Mouse (Mus musculus): ENCODE results near the gene Magt1.
"Not testable (repeated sequence)": the region's sequence is repeated elsewhere in the genome, so short reads cannot be mapped to it uniquely, and the experiment has no call there.

Magt1 gene

DNA sequence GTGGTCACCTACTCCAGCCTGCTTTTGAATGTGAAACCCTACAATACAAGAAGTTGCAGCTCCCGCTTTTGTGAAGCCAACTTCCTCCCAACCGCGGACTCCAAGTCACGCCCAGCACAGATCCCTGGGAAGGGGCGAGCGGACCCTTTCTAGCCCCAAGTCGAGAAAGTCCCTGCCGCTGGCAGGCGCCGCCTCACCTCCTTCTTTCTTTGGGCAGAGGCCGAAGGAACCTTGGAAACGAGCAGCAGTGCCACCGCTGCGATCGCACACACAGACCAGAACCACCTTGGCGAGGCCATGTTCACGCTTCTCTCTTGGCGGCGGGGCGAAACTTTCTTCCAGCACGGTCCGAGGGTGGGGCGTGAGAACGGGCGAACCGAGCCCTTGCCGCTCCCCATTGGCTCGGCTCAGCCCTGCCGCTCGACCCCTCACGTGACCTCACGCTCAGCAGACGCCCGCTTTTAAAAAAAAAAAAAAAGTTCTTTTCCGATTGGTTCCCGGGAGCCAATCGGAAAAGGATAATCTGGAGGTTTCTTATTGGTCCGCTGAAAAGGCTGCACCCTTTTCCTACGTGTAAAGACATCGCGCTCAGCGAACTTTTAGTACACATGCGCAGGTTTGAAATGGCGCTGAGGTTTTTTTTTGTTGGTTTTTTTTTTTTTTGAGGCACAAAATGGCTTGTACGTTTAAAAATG is at the start of gene Magt1:
Magt1 (minus strand) TSS at position 442 of the 695 bp plus-strand sequence.
- in situ Hi-C loops (cut with MboI, MseI): loop anchor here (25.0 kb wide), 1 partner anchor 924 kb away; the partner anchor contains the start of gene Pbdc1

DNA sequence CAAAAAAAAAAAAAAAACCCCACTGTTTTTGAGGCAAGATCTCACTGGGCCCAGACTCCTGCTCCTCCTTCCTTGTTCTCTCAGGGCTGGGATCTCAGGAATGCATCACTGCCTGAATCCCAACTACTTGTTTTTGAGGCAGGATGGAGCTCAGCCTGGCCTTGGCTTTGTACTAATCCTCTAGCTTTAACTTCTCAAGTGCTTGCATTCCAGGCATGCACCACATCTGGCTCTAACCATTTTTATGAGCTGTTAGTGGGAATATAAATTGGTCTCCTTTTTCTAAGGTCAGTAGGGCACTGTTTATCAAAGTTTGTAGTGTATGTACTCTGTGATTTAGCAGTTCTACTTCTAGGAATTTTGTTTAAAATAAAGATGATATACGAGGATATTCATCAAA is 36.5 kb upstream of the Magt1 start:
- in situ Hi-C loops (cut with MboI, MseI): no loop called here

DNA sequence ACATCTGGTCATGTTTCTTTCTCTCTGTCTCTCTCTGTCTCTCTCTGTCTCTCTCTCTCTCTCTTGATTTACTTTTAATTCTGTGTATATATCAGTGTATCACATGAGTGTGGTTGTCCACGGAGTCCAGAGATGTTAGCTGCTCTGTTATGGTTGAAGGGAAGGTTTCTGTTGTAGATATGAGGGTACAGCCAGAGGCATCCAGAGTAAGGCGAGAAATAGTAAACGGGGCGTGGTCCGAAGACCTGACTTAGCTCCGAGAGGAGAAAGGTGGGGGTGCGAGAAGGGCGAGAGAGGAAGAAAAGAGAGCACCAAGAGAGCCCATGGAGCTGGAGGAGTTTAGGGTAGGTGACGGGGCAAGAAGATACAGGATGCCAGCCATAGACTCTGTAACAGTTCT is 34.2 kb upstream of the Magt1 start:
- in situ Hi-C loops (cut with MboI, MseI): no loop called here

- in situ Hi-C loops (cut with MboI, MseI): no loop called here
Observed at GRCm38 (mm10) chrX:106045455-106045854, 33.7 kb upstream of the Magt1 start.

DNA sequence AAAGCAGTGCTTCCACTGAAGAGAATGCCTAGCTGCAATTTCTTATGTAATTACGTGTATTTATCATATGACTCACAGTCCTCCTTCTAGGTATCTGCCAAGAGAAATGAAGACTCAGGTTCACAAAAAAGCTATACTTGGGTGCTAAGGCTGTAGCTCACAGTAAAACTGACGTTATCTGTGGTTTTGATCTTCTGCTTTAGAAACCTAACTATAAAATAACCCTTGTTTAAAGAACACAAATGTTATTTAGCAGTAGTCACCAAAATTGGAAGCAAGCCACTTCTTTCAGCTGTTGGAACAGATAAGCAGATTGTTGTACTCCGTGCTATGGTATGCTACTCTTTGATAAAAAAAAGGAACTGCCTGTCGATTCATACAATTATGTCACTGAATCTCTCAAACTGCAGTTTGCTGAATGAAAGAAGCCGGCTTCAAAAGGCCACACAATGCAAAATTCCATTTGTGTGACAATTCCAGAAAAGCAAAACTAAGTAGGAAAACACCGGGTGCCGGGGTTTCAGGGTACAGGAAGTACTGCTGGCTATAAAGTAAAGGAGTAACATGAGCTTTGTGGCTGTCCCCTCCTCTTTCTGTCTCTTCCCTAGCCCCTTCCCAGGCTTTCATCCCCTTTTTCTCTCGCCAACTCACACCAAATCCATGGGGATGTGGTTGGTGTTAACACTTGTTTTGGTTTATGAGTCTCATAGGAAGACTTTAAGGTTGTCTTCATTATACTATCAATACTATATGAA is 32.3 kb upstream of the Magt1 start:
- in situ Hi-C loops (cut with MboI, MseI): no loop called here

DNA sequence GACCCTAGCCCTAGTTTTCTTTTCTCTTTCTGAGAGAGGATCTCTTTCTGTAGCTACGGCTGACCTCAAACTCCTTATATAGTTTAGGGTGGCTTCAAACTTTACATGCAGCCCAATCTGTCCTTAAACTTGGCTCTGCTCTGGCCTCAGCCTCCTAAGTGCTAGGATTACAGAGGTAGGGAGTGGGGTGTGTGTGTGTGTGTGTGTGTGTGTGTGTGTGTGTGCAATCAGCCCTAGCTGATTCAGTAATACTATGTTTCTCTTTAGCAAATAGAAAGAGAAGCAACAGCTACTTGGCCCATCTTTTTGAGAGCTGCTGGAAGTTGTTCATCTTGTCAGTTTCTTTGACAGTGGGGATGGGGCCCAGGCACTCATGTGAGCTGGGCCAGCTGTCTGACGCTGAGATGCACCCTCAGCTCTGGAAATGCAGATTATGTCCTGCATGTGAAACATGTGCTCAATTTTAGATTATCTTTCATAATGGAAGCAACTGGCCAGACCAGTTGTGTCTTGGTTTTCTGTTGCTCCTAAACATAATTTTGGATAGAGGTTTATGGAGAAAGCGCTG is 25.6 kb upstream of the Magt1 start:
- in situ Hi-C loops (cut with MboI, MseI): no loop called here

DNA sequence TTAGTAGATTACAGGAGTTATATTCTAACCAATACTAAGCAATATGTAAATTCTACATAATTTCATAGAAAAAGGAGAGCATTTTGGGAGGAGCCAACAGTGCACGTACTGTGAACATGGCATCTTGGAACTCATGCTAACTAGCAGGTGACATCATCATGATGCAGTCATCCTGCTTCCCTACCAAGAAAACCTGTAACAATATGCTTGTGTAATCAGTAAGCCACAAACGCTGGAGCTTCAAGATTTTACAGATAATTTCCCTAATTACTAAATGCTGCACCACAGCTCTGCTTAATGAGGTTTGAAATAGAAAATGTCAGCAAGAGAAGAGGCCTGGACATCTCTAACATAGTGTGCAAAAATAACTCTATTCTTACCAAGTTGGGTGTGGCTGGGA is 24.0 kb upstream of the Magt1 start:
- in situ Hi-C loops (cut with MboI, MseI): no loop called here

- in situ Hi-C loops (cut with MboI, MseI): no loop called here
Observed at GRCm38 (mm10) chrX:106031124-106031523, 19.4 kb upstream of the Magt1 start.

GRCm38 (mm10) chrX:106030176-106030575 is 18.5 kb upstream of the Magt1 start:
- in situ Hi-C loops (cut with MboI, MseI): no loop called here

GRCm38 (mm10) chrX:106027343-106027674 is 15.6 kb upstream of the Magt1 start:
- in situ Hi-C loops (cut with MboI, MseI): no loop called here

- in situ Hi-C loops (cut with MboI, MseI): no loop called here
Observed at GRCm38 (mm10) chrX:106026418-106027342, 15.0 kb upstream of the Magt1 start, which contains the start of gene Atp7a. Gene Atp7a (plus strand): TSS chrX:106027276.

DNA sequence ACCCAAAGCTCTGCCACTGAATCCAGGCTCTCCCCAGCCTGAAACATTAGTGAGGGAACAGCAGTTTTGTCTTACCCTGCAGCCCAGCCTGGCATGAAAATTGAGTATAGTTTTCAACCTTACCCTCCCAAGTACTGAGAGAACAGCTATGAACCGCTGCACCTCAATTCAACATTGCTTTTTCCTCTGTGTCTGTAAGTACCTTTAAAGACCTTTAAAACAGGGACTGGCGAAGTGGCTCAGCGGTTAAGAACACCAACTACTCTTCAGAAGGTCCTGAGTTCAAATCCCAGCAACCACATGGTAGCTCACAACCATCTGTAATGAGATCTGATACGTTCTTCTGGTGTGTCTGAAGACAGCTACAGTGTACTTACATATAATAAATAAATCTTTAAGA is 5.8 kb upstream of the Magt1 start:
- in situ Hi-C loops (cut with MboI, MseI): loop anchor here (25.0 kb wide), 1 partner anchor 930 kb away; the partner anchor contains the start of gene Pbdc1

DNA sequence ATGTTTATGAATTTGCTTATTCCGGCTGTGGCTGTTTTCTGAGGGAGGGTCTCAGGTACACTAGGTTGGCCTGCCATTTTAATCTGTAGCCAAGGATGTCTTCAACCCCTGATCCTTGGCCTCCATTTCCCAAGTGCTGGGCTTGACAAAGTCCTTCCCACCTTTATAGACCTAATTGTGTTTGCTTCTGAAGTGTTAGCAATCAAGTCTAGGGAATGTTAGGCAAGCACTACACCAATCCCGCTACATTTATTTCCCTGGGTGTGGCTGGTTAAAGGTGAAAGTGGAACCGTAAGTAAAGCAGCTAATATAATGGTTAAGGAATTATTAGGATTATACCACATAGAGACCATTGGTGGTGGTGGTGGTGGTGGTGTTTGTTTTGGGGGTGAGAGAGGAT is 5.4 kb upstream of the Magt1 start:
- in situ Hi-C loops (cut with MboI, MseI): loop anchor here (25.0 kb wide), 1 partner anchor 930 kb away; the partner anchor contains the start of gene Pbdc1

- in situ Hi-C loops (cut with MboI, MseI): loop anchor here (25.0 kb wide), 1 partner anchor 928 kb away; the partner anchor contains the start of gene Pbdc1
Observed at GRCm38 (mm10) chrX:106015571-106016322, 4.0 kb upstream of the Magt1 start, which contains the start of gene Cox7b. Gene Cox7b (plus strand): TSS chrX:106015700.

DNA sequence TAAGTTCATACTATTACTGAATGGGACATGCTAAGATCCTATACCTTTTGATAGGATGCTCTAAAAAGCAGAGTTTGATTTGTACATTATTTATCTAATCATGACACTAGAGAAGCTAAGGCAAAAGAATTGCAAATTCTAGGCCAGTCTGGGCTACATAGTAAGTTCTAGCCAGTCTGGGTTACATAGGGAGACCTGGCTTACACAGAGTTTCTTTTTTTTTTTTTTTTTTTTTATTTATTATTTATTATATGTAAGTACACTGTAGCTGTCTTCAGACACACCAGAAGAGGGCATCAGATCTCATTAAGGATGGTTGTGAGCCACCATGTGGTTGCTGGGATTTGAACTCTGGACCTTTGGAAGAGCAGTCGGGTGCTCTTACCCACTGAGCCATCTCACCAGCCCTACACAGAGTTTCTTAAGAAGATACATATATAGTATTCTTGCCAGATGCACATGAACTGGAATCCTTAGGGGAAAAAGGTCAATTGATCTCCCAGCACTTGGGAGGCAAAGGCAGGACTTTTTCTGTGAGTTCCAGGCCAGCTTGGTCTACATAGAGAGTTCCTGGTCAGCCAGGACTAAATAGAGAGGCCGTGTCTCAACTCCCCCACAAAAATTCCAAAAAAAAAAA is 3.2 kb upstream of the Magt1 start:
- in situ Hi-C loops (cut with MboI, MseI): loop anchor here (25.0 kb wide), 1 partner anchor 928 kb away; the partner anchor contains the start of gene Pbdc1

- in situ Hi-C loops (cut with MboI, MseI): loop anchor here (25.0 kb wide), 1 partner anchor 926 kb away; the partner anchor contains the start of gene Pbdc1
Observed at GRCm38 (mm10) chrX:106013217-106013616, 1.5 kb upstream of the Magt1 start.

DNA sequence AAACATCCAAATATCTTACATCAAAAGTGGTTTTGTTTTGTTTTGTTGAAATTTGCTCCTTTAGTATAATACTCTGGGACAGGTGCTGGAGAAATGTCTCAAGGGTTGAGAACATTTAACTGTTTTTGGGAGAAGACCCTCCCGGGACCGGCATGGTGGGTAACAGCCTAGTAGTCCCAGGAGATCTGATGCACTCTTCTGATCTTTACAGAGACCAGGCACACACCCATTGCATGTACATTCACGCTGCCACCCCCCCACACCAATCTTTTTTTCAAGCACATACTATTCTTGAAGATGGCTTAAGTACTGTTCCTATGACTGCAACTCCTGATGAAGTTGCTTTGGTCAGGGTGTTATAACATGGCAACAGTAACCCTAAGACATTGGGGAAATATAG is 853 bp upstream of the Magt1 start:
- in situ Hi-C loops (cut with MboI, MseI): loop anchor here (25.0 kb wide), 1 partner anchor 925 kb away; the partner anchor contains the start of gene Pbdc1

GRCm38 (mm10) chrX:106010762-106011161 is 944 bp downstream of the Magt1 start:
- in situ Hi-C loops (cut with MboI, MseI): loop anchor here (25.0 kb wide), 1 partner anchor 923 kb away; the partner anchor contains the start of gene Pbdc1

GRCm38 (mm10) chrX:106001605-106002004 is 10.1 kb downstream of the Magt1 start:
- in situ Hi-C loops (cut with MboI, MseI): loop anchor here (5.0 to 25.0 kb wide), 2 partner anchors 99 to 914 kb away; partner anchors contain the start of gene Pbdc1

GRCm38 (mm10) chrX:105957091-105957490 is 54.6 kb downstream of the Magt1 start:
- in situ Hi-C loops (cut with MboI, MseI): not testable (repeated sequence)

Measured in regulatory T cell (primary cell).